Mouse (Mus musculus) gastrocnemius, adult 2 months (tissue): ENCODE measurements at regions not wholly inside any gene's neighbourhood (a gene's known extent, or its start where the extent isn't known, plus 50 kb on each side); places are given as distances from the start of the nearest gene placed in this dataset.

Experiments
- DNase-seq: peaks from one replicate; pipeline ENCODE4 v3.0.0; 2022
- H3K27ac ChIP-seq: fragments of 200-600 bp; 2 replicates; pipeline ENCODE4 v1.8.1; 2022; ENCODE audit warnings: mild to moderate bottlenecking
- H3K4me3 ChIP-seq: fragments of 200-600 bp; 2 replicates; pipeline ENCODE4 v1.8.1; 2022; ENCODE audit warnings: mild to moderate bottlenecking, moderate library complexity
- CTCF ChIP-seq: fragments of 200-600 bp; IDR thresholded peaks from 2 replicates; pipeline ENCODE4 v1.8.1; 2022; ENCODE audit warnings: antibody characterized with exemption, mild to moderate bottlenecking, moderate library complexity
- intact Hi-C: fragments of 180-260 bp; cut with DNase I; formaldehyde crosslinking; loops from one replicate; pipeline ENCODE4 v1.15.1; 2025

- peak; percentile 33 for DNase-seq
- Histone ChIP-seq H3K4me3 (no peak overlapping the region), H3K27ac (peak overlapping the region; percentile 64)
- no peak for TF ChIP-seq CTCF
- intact Hi-C loops = loop anchor here (5.0 to 10.0 kb wide), 3 partner anchors 32 to 525 kb away; no protein-coding TSS in a partner anchor
These were observed 91.3 kb upstream of the Ddit4l start for GRCm38 (mm10) chr3:137529961-137530609.

- H3K27ac ChIP-seq = peak overlapping the region; percentile 80
- DNase-seq = peak; percentile 70
- no peak overlapping the region for H3K4me3 ChIP-seq
- intact Hi-C loops = no loop called here
- no peak for TF ChIP-seq CTCF
These were observed 79.7 kb upstream of the Ddit4l start for GRCm38 (mm10) chr3:137541666-137542065.

- H3K27ac ChIP-seq = peak overlapping the region; percentile 80
- TF ChIP-seq CTCF = no peak
These were observed 79.1 kb upstream of the Ddit4l start for GRCm38 (mm10) chr3:137542343-137542742.

GRCm38 (mm10) chr3:137547414-137547877, 74.0 kb upstream of the Ddit4l start:
- intact Hi-C loops = no loop called here
- peak; percentile 61 for DNase-seq
- TF ChIP-seq CTCF = no peak
- Histone ChIP-seq H3K27ac (peak overlapping the region; percentile 91), H3K4me3 (peak overlapping the region; percentile 70)

More at GRCm38 (mm10) chr3:137542343-137542742, 79.1 kb upstream of the Ddit4l start:
- no peak overlapping the region for H3K4me3 ChIP-seq
- intact Hi-C loops = no loop called here
- no peak for DNase-seq

GRCm38 (mm10) chr3:137547938-137548337, 73.5 kb upstream of the Ddit4l start:
- peak; percentile 78 for DNase-seq
- intact Hi-C loops = no loop called here
- TF ChIP-seq CTCF = no peak
- peak overlapping the region; percentile 91 for H3K27ac ChIP-seq
- peak overlapping the region; percentile 70 for H3K4me3 ChIP-seq

- no peak for TF ChIP-seq CTCF
- intact Hi-C loops = no loop called here
- Histone ChIP-seq H3K4me3 (no peak overlapping the region), H3K27ac (no peak overlapping the region)
- DNase-seq = no peak
These were observed 70.7 kb upstream of the Ddit4l start for GRCm38 (mm10) chr3:137550708-137551107.

GRCm38 (mm10) chr3:137552472-137553336, 68.7 kb upstream of the Ddit4l start:
- TF ChIP-seq CTCF = no peak
- Histone ChIP-seq H3K4me3 (no peak overlapping the region), H3K27ac (no peak overlapping the region)
- intact Hi-C loops = no loop called here
- DNase-seq = no peak

GRCm38 (mm10) chr3:137560851-137561449, 60.5 kb upstream of the Ddit4l start:
- TF ChIP-seq CTCF = no peak

GRCm38 (mm10) chr3:137561986-137562385, 59.4 kb upstream of the Ddit4l start:
- DNase-seq = peak; percentile 63
- Histone ChIP-seq H3K27ac (peak overlapping the region; percentile 90), H3K4me3 (peak overlapping the region; percentile 59)
- no peak for TF ChIP-seq CTCF
- intact Hi-C loops = loop anchor here (1.0 to 5.0 kb wide), 5 partner anchors 35 to 190 kb away; no protein-coding TSS in a partner anchor

More at GRCm38 (mm10) chr3:137560851-137561449, 60.5 kb upstream of the Ddit4l start:
- intact Hi-C loops = loop anchor here (2.0 to 5.0 kb wide), 4 partner anchors 34 to 191 kb away; no protein-coding TSS in a partner anchor
- H3K27ac ChIP-seq = peak overlapping the region; percentile 90
- DNase-seq = peak; percentile 55
- peak overlapping the region; percentile 59 for H3K4me3 ChIP-seq

GRCm38 (mm10) chr3:137563541-137564080, 57.8 kb upstream of the Ddit4l start:
- intact Hi-C loops = loop anchor here (5.0 kb wide), 3 partner anchors 36 to 189 kb away; no protein-coding TSS in a partner anchor

GRCm38 (mm10) chr3:137564282-137564681, 57.1 kb upstream of the Ddit4l start:
- peak overlapping the region; percentile 59 for H3K4me3 ChIP-seq
- H3K27ac ChIP-seq = peak overlapping the region; percentile 90
- peak; percentile 76 for DNase-seq
- intact Hi-C loops = loop anchor here (5.0 kb wide), 3 partner anchors 37 to 188 kb away; no protein-coding TSS in a partner anchor
- no peak for TF ChIP-seq CTCF

More at GRCm38 (mm10) chr3:137563541-137564080, 57.8 kb upstream of the Ddit4l start:
- peak; percentile 31 for DNase-seq
- Histone ChIP-seq H3K4me3 (peak overlapping the region; percentile 59), H3K27ac (peak overlapping the region; percentile 90)
- no peak for TF ChIP-seq CTCF

- Histone ChIP-seq H3K27ac (no peak overlapping the region), H3K4me3 (no peak overlapping the region)
- no peak for DNase-seq
- TF ChIP-seq CTCF = no peak
- intact Hi-C loops = no loop called here
These were observed 52.7 kb upstream of the Ddit4l start for GRCm38 (mm10) chr3:137568580-137569313.
